Mouse (Mus musculus) cerebellum, postnatal 4 days (tissue): ENCODE measurements around the gene 4930447C04Rik.

ENCODE experiments used
- DNase-seq, 2 experiments: peaks; one replicate each; pipeline ENCODE4 v3.0.0; 2022; ENCODE audit warnings: low spot score in 2 of 2, mixed read lengths in 1 of 2

4930447C04Rik gene

DNA sequence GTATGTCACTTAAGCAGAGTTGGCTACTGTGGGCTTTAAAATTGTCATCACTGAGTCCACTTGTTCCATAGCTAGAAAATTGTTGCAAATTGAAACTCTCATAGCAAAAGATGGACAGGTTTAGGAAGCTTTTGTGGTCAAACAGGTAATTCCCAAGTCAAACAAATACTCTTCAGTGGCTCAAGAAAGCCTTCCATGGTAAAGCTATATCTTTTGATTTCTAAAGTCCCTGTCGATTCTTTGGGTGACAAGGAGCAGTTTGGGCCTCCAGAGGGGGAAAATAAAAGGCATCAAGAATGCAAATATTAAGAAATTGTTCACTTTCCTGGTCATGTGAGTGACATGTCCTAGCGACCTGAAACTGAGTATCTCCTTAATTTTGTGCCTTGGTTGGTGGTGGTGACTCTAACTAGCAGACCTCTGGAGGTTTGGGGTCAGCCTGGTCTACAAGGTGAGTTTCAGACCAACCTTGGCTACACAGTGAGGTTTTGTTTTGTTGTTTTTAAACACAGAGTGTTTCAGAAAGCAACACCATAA, 3.1 kb upstream of the 4930447C04Rik start:
- DNase-seq = no peak

GRCm38 (mm10) chr12:72942171-72942570, 1.6 kb upstream of the 4930447C04Rik start:
- DNase-seq = no peak

DNA sequence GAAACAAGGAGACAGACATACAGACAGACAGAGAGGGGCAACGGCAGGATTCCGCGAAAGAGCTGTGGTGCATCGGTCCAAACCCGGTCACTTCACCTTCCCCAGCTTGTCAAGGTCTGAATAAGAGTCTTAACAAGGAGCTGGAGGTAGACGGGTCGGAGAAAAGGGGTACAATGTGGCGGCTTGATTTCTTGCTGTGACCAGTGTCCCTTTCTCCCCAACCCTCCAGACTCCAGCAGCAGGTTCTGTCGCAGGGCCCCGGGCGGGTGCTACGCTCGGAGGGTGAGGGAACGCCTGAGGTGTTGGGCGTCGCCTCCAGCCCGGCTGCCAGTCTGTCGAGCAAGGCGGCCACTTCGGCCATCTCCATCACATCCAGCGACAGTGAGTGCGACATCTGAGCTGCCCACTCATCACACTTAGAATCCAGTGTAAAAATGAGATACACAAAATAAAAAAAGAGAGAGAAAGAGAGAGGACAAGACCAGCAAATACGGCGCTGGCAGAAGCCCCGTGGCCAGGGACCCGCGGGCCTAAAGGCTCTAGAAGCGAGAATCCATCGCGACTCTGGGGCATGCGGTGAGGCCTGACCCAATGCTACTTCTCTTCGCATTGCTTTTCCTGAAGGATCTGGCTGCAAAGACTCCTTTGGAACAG, 951 bp upstream of the 4930447C04Rik start:
- no peak for DNase-seq

DNA sequence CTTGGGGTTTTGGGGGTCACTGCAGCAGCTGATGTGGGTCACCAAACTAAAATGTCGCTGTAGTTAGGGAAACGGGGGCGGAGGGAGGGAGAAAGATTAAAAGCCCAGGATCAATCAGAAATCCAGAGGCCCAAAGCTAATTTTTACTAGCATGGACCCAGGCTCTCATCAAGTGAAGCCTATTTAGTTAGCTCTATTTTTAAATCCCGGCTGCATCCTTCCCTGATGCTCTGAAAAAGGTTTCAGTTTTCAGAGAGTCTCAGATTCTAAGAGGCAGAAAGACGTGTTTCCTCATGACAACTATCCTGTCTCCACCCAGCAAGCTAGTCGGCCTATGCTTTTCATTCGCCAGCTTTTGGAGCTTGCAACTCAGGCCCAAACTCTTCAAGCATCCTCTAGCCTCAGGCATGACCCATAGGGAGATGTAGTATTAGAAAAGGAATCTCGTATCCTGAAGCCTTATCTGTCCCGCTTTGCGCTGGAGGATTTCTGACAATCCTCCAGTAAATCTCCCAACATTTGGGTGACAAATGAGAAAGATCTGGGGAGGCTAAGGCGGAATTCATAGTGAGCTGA, 336 bp upstream of the 4930447C04Rik start:
- DNase-seq = no peak

- no peak for DNase-seq
These were observed 958 bp downstream of the 4930447C04Rik start, which contains the start of gene Six6 for GRCm38 (mm10) chr12:72939616-72940015. TSS of gene Six6 (plus strand) at chr12:72939892.

DNA sequence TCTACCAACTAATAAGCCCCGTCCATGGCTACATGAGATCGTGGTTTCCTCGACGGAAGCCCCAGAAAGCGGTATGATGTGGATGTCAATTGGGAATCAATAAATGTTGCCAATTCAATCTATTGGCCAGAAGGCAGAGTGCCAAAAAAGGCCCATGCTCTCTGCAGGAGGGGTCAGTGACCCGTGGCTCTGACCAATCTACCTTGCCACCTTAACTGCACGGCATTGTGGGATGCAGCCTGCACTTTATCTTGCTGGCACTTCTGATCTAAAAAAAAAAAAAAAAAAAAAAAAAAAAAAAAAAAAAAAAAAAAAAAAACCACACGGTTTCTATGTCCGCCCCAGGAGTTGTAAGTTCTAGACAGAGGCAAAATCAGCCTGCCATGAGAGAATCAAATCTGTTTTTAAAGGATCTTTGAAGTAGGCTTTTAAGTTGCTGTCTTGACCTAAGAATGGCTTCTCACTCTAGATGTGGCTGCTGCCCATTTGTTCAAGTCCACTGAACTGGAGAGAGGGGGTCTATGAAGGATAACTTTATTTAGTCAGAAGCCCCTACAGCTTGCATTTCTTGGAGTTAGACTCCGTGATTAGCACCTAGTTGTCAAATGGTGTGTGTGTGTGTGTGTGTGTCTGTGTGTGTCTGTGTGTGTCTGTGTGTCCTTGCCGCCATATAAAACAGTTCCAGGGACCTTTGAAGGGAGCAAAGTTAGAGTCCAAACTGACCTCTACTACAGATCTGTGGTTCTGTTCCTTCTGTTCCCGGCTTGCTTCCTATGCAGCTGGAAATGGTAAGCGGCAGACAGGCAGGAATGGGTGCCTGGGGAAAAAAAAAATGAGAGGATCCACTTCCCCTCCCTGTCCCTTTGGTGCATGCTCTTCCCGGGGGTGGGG, 1.7 kb downstream of the 4930447C04Rik start:
- no peak for DNase-seq

DNA sequence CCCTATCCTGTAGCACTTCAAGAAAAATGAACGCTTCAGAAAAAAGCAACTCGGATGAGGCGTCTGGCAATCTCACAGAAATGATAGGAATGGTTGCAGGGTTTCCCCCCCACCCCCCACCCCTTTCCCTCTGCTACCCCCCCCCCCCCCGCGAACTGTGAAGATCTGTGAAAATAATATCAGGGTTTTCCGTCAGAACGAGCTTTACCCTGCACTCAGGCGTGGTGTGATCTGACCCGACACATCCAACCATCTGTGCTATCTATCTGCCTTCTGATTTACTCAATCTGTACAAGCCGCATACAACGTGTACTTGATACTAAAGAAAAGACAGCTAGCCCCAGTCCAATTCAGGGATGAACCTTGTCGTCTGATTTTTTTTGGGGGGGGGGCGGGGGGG, 2.4 kb downstream of the 4930447C04Rik start:
- DNase-seq = no peak

DNA sequence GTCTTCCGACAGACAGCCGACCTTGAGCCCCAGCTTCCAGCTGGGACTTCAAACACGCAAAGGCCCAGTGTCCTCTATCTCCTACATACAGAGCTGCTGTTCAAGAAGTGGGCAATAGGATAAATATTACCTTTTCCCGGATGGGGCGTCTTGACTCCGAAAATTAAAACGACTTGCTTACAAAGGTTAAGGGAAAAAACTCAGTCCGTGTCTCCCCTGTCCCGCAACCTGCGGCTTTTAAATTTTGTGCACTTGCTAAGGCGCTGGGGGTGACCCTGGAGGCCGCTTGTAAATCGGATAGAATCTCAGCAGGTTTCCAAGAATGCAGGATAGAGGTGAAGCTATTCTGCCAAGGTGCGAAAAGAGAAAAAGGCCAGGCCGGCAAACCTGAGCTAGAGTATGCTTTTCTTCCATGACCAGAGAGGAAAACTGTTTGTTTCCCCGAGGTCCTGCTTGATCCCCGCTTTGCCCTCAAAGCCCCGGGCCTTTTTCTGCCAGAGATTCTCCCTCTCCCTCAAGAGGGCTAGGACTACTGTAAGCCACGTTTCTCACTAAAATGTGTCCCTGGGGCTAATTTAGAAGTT, 2.9 kb downstream of the 4930447C04Rik start:
- DNase-seq = no peak

- DNase-seq = no peak
These were observed 3.8 kb downstream of the 4930447C04Rik start for GRCm38 (mm10) chr12:72936751-72937150.

DNA sequence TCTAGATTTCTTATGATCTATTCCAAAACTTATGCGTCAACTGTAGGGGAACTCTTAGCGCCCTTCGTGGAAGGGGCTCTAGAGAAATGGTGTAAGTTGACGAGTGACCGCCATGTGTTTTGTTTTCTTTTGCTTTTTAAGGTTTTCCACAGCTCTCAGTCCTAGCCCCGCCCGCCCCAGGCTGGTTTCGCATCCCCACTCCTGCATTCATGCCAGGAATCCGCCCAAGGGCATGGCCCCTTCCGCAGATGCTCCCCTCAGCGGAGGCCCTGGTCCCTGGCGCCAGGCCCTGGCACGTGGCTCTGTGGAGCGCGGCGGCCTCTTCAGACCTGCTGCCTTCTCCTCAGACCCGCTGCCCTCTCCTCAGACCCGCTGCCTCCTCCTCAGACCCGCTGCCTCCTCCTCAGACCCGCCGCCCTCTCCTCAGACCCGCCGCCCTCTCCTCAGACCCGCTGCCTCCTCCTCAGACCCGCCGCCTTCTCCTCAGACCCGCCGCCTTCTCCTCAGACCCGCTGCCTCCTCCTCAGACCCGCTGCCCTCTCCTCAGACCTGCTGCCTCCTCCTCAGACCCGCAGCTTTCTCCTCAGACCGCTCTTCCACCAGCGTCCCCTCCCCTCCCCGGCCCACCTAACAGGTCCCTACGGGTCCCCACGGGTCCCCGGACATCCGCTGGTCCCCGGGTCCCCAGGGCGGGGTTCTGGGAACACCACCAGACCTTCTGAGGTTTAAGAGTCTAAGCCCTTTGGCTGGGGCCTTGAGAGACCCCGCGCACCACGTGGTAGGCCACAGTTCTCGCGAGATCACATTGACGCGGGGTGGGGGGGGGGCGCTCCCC, 23.2 kb downstream of the 4930447C04Rik start:
- DNase-seq = peak in 1 of 2 experiments; percentile 35

- DNase-seq = no peak
These were observed 86.1 kb downstream of the 4930447C04Rik start for GRCm38 (mm10) chr12:72854377-72855032.

- DNase-seq = no peak
These were observed 87.0 kb downstream of the 4930447C04Rik start for GRCm38 (mm10) chr12:72853406-72854076.

GRCm38 (mm10) chr12:72852264-72852663, 88.3 kb downstream of the 4930447C04Rik start:
- DNase-seq = no peak

- DNase-seq = no peak
These were observed 90.4 kb downstream of the 4930447C04Rik start for GRCm38 (mm10) chr12:72850146-72850545.

- DNase-seq = peak in 1 of 2 experiments; percentile 42
These were observed 92.8 kb downstream of the 4930447C04Rik start for GRCm38 (mm10) chr12:72847725-72848124.

DNA sequence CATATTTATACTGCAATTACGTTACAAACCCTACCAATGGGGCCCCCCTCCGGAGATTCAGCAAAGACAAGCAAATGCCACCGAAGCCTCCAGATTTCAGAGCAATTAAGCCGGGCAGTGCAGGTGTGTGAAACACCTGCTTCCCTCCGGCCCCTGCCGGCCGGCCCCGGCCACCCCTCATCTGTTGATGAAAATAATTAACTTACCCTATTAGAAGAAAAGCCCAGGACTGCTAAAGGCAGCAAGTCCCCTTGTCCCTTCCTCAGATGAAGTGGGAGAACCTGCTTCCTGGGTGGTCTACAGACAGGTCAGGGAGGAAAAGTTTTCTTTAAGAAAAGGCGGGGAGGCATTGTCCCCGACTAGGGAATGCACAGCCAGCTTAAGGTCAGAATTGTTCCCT, 94.6 kb downstream of the 4930447C04Rik start:
- no peak for DNase-seq

GRCm38 (mm10) chr12:72843973-72844620, 96.5 kb downstream of the 4930447C04Rik start:
- DNase-seq = no peak

GRCm38 (mm10) chr12:72843555-72843954, 97.0 kb downstream of the 4930447C04Rik start:
- DNase-seq = no peak

DNA sequence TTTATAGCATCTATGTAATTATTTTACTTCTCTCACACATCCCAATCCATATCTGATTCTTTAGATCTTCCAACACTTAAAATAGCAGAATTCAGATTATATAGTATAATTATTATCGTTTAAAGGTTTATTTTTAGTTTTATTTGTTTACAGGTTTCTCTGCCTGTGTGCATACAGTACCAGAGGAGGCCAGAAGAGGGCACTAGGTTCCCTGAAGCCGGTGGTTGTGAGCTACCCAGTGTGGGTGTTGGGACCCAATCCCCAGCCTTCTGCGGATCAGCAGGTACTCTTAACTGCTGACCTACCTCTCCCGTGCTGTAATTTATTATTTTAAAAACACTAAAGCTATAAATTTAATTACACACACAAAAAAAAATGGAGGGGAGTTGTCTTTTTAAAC, 97.4 kb downstream of the 4930447C04Rik start:
- no peak for DNase-seq
